Mouse (Mus musculus) hindbrain, embryonic 12.5 days (tissue): ENCODE data around the gene Rnasel. TPM values are rescaled to one million over a fixed set of nuclear protein-coding genes. Genes with fewer than 3 reads are reported as not detected.
A peak's percentile ranks its signal among the peaks of the same experiment; 100 is the strongest.

Experiments used
- ATAC-seq: fragments of 200-750 bp; cut with Nextera tagmentation; 2 replicates; pipeline ENCODE4 v1.8.0; 2017; ENCODE audit warnings: moderate TSS enrichment; ENCODE audit not compliant: low FRiP score
- H3K27ac ChIP-seq: fragments of 300-500 bp; sonication (generic); 2 replicates; pipeline ENCODE4 v1.5.1; 2016; ENCODE audit warnings: mild to moderate bottlenecking
- H3K27me3 ChIP-seq: fragments of 300-500 bp; sonication (generic); 2 replicates; pipeline ENCODE4 v1.6.1; 2016; ENCODE audit warnings: mild to moderate bottlenecking
- H3K36me3 ChIP-seq: fragments of 300-500 bp; sonication (generic); 2 replicates; pipeline ENCODE4 v1.6.1; 2016; ENCODE audit warnings: mild to moderate bottlenecking
- H3K4me1 ChIP-seq: fragments of 300-500 bp; sonication (generic); 2 replicates; pipeline ENCODE4 v1.6.1; 2016
- H3K4me2 ChIP-seq: fragments of 300-500 bp; sonication (generic); replicated peaks from 2 replicates; pipeline ENCODE4 v1.6.1; 2016; ENCODE audit warnings: mild to moderate bottlenecking
- H3K4me3 ChIP-seq: fragments of 300-500 bp; sonication (generic); 2 replicates; pipeline ENCODE4 v1.5.1; 2016; ENCODE audit warnings: mild to moderate bottlenecking
- H3K9ac ChIP-seq: fragments of 300-500 bp; sonication (generic); 2 replicates; pipeline ENCODE4 v1.6.1; 2016; ENCODE audit warnings: mild to moderate bottlenecking, moderate library complexity
- H3K9me3 ChIP-seq: fragments of 300-500 bp; sonication (generic); replicated peaks from 2 replicates; pipeline ENCODE4 v1.6.1; 2016; ENCODE audit warnings: mild to moderate bottlenecking
- WGBS: fragments of 180-500 bp; shearing (Covaris S2); methylation state at CpG from one replicate; pipeline ENCODE4 v1.1.7; 2016; 5-methylcytosine and 5-hydroxymethylcytosine counted together
- polyA plus RNA-seq: library from polyadenylated mRNA; unstranded; fragments of >200 nt; fragmentation: Nextera tagmentation; extraction: Ambion mirVana; gene quantifications from 2 replicates; pipeline ENCODE4 v1.2.1, GENCODE M21; 2016

The Rnasel gene
- polyA plus RNA-seq, 1 experiment from 2014 or later: 40.0 TPM

- 23% methylated on average over 13 of the region's 13 CpGs for WGBS
- Histone ChIP-seq H3K4me2 (peak overlapping the region; percentile 80), H3K27me3 (peaks cover 24% of the 10 kb centered on the region), H3K4me1 (peaks cover 35% of the 10 kb centered on the region), H3K27ac (no peak overlapping the region), H3K36me3 (0 out of 2 replicates have a peak, but pooled peaks cover 5% of the 10 kb centered on the region), H3K4me3 (peak overlapping the region; percentile 38), H3K9me3 (no peaks in the 10 kb centered on the region), H3K9ac (no peak overlapping the region; the same call in 1 of the 2 replicates)
- ATAC-seq: no peak
Measured at GRCm38 (mm10) chr1:153739437-153740015, 9.7 kb upstream of the Rnasel start.

- H3K9me3 ChIP-seq: no peaks in the 10 kb centered on the region
- 0 out of 2 replicates have a peak, but pooled peaks cover 5% of the 10 kb centered on the region for H3K36me3 ChIP-seq
- H3K27ac ChIP-seq: no peak within 1 kb of the TSS
- peaks cover 24% of the 10 kb centered on the region for H3K27me3 ChIP-seq
- peaks cover 41% of the 10 kb centered on the region for H3K4me1 ChIP-seq
- peak within 1 kb of the TSS; percentile 80 for H3K4me2 ChIP-seq
- under 1% methylated on average over 27 of the region's 28 CpGs for WGBS
- ATAC-seq: peak; percentile 64
- peak within 1 kb of the TSS; percentile 38 for H3K4me3 ChIP-seq
- H3K9ac ChIP-seq: peak within 1 kb of the TSS; percentile 55
Measured at GRCm38 (mm10) chr1:153740145-153740544, 9.1 kb upstream of the Rnasel start, which contains the start of gene Rgs16. TSS of gene Rgs16 (plus strand) at chr1:153740349.

GRCm38 (mm10) chr1:153740775-153741400 lies 8.3 kb upstream of the Rnasel start:
- ATAC-seq: no peak
- no peaks in the 10 kb centered on the region for H3K9me3 ChIP-seq
- 0 out of 2 replicates have a peak, but pooled peaks cover 5% of the 10 kb centered on the region for H3K36me3 ChIP-seq
- 22% methylated on average over 12 of the region's 12 CpGs for WGBS
- peaks cover 41% of the 10 kb centered on the region for H3K4me1 ChIP-seq
- H3K9ac ChIP-seq: peak overlapping the region; percentile 55
- peaks cover 24% of the 10 kb centered on the region for H3K27me3 ChIP-seq
- peak overlapping the region; percentile 80 for H3K4me2 ChIP-seq
- no peak overlapping the region for H3K27ac ChIP-seq
- H3K4me3 ChIP-seq: peak overlapping the region; percentile 38

- ATAC-seq: no peak
- peak overlapping the region; percentile 55; the same call in 1 of the 2 replicates for H3K9ac ChIP-seq
- peaks cover 24% of the 10 kb centered on the region for H3K27me3 ChIP-seq
- peak overlapping the region; percentile 38 for H3K4me3 ChIP-seq
- no peaks in the 10 kb centered on the region for H3K9me3 ChIP-seq
- WGBS: 61% methylated on average over 18 of the region's 18 CpGs
- 0 out of 2 replicates have a peak, but pooled peaks cover 5% of the 10 kb centered on the region for H3K36me3 ChIP-seq
- H3K4me1 ChIP-seq: peaks cover 44% of the 10 kb centered on the region
- H3K27ac ChIP-seq: peak overlapping the region; percentile 7; the same call in 1 of the 2 replicates
- peak overlapping the region; percentile 80 for H3K4me2 ChIP-seq
Measured at GRCm38 (mm10) chr1:153741551-153742316, 7.5 kb upstream of the Rnasel start.

- H3K9ac ChIP-seq: peak overlapping the region; percentile 47; the same call in 1 of the 2 replicates
- 0 out of 2 replicates have a peak, but pooled peaks cover 5% of the 10 kb centered on the region for H3K36me3 ChIP-seq
- peak overlapping the region; percentile 80 for H3K4me2 ChIP-seq
- no peaks in the 10 kb centered on the region for H3K9me3 ChIP-seq
- 59% methylated on average over 11 of the region's 11 CpGs for WGBS
- peak overlapping the region; percentile 38; the same call in 1 of the 2 replicates for H3K4me3 ChIP-seq
- peaks cover 24% of the 10 kb centered on the region for H3K27me3 ChIP-seq
- no peak overlapping the region for H3K27ac ChIP-seq
- H3K4me1 ChIP-seq: peaks cover 38% of the 10 kb centered on the region
- no peak for ATAC-seq
Measured at GRCm38 (mm10) chr1:153742374-153743155, 6.7 kb upstream of the Rnasel start.

- 66% methylated on average over 14 of the region's 14 CpGs for WGBS
- Histone ChIP-seq H3K9ac (no peak overlapping the region; the same call in 1 of the 2 replicates), H3K36me3 (0 out of 2 replicates have a peak, but pooled peaks cover 5% of the 10 kb centered on the region), H3K4me2 (no peak overlapping the region), H3K4me1 (peaks cover 55% of the 10 kb centered on the region), H3K27me3 (peaks cover 2% of the 10 kb centered on the region; the same call in 1 of the 2 replicates), H3K9me3 (no peaks in the 10 kb centered on the region), H3K4me3 (no peak overlapping the region), H3K27ac (no peak overlapping the region)
- peak; percentile 38 for ATAC-seq
Measured at GRCm38 (mm10) chr1:153746119-153746670, 3.0 kb upstream of the Rnasel start.

GRCm38 (mm10) chr1:153746728-153747127 lies 2.5 kb upstream of the Rnasel start:
- no peak overlapping the region; the same call in 1 of the 2 replicates for H3K9ac ChIP-seq
- ATAC-seq: no peak
- H3K27me3 ChIP-seq: no peaks in the 10 kb centered on the region
- H3K9me3 ChIP-seq: no peaks in the 10 kb centered on the region
- 7% methylated on average over 12 of the region's 12 CpGs for WGBS
- no peak overlapping the region for H3K4me2 ChIP-seq
- 0 out of 2 replicates have a peak, but pooled peaks cover 5% of the 10 kb centered on the region for H3K36me3 ChIP-seq
- peaks cover 54% of the 10 kb centered on the region for H3K4me1 ChIP-seq
- H3K4me3 ChIP-seq: no peak overlapping the region
- H3K27ac ChIP-seq: no peak overlapping the region

- H3K9ac ChIP-seq: no peak overlapping the region
- ATAC-seq: no peak
- 0 out of 2 replicates have a peak overlapping the region, but pooled peaks have one; percentile 88 for H3K27ac ChIP-seq
- no peaks in the 10 kb centered on the region for H3K9me3 ChIP-seq
- H3K4me2 ChIP-seq: 0 out of 2 replicates have a peak overlapping the region, but pooled peaks have one; percentile 63
- peaks cover 52% of the 10 kb centered on the region for H3K4me1 ChIP-seq
- H3K27me3 ChIP-seq: no peaks in the 10 kb centered on the region
- 74% methylated on average over 12 of the region's 12 CpGs for WGBS
- H3K4me3 ChIP-seq: no peak overlapping the region
- 0 out of 2 replicates have a peak, but pooled peaks cover 5% of the 10 kb centered on the region for H3K36me3 ChIP-seq
Measured at GRCm38 (mm10) chr1:153747861-153748530, 1.2 kb upstream of the Rnasel start.

GRCm38 (mm10) chr1:153748549-153748948 lies 677 bp upstream of the Rnasel start:
- Histone ChIP-seq H3K9me3 (no peaks in the 10 kb centered on the region), H3K27ac (peak overlapping the region; percentile 88; the same call in 1 of the 2 replicates), H3K4me2 (peak overlapping the region; percentile 63; the same call in 1 of the 2 replicates), H3K4me3 (no peak overlapping the region), H3K4me1 (peaks cover 52% of the 10 kb centered on the region), H3K36me3 (0 out of 2 replicates have a peak, but pooled peaks cover 9% of the 10 kb centered on the region), H3K27me3 (no peaks in the 10 kb centered on the region), H3K9ac (no peak overlapping the region)
- peak; percentile 20; the same call in 1 of the 2 replicates for ATAC-seq
- 0% methylated on average over 1 of the region's 1 CpGs for WGBS

GRCm38 (mm10) chr1:153750054-153750453 lies 828 bp downstream of the Rnasel start:
- H3K9me3 ChIP-seq: no peaks in the 10 kb centered on the region
- H3K27ac ChIP-seq: peak overlapping the region; percentile 88

More at GRCm38 (mm10) chr1:153750054-153750453, 828 bp downstream of the Rnasel start:
- ATAC-seq: 0 out of 2 replicates have a peak, but pooled peaks have one; percentile 11
- H3K4me1 ChIP-seq: peaks cover 43% of the 10 kb centered on the region
- H3K36me3 ChIP-seq: peaks cover 19% of the 10 kb centered on the region
- no peaks in the 10 kb centered on the region for H3K27me3 ChIP-seq
- H3K4me3 ChIP-seq: peak overlapping the region; percentile 44
- H3K9ac ChIP-seq: peak overlapping the region; percentile 79
- H3K4me2 ChIP-seq: peak overlapping the region; percentile 63
- 62% methylated on average over 6 of the region's 6 CpGs for WGBS
